Mouse (Mus musculus): ENCODE results near the gene Krt79. TPM values are rescaled to one million over a fixed set of nuclear protein-coding genes. Genes with fewer than 3 reads are reported as not detected.

Gene Krt79
- polyA plus RNA-seq, 1 experiment, result 0.22 TPM

DNA sequence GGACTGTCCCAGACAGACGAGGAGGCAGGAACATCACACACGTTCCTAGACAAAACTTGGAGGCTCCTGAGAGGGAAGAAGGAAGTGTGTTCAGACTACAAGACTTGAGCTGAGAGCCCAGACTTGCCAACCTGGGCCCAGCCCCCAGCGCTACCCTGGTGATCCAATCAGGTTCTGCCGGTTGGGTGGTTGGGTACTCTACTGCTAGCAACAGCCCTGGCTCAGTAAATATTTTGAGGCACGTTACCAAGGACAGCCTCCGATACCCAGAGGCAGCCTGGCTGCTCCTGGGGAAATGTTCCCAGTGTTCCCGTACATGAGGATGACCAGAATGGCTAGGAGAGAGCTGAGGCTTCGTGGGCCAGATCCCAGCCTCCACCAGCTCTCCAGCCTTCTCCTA lies 26.7 kb upstream of the Krt79 start:
- no peaks in the 10 kb centered on the region; the same call in 1 of the 2 replicates for H3K4me1 ChIP-seq (ENCODE audit: control insufficient read depth, insufficient read depth, insufficient read length, low read length)
- WGBS, result 43% methylated on average over 8 of the region's 8 CpGs
- H3K27ac ChIP-seq (ENCODE audit: insufficient read depth, low read depth, low read length), result no peak overlapping the region
- H3K27me3 ChIP-seq (ENCODE audit: control insufficient read depth, insufficient read depth, low read length), result no peaks in the 10 kb centered on the region
- no peaks in the 10 kb centered on the region for H3K36me3 ChIP-seq (ENCODE audit: control insufficient read depth, insufficient read depth, low read length)
- no peak overlapping the region for H3K4me3 ChIP-seq (ENCODE audit: low read depth, low read length)
- TF ChIP-seq CTCF (IDR thresholded peaks at IDR 0.05; ENCODE audit: extremely low read depth, insufficient read length, insufficient replicate concordance, low read depth, low read length) (no peak), POLR2A (IDR thresholded peaks at IDR 0.05; ENCODE audit: low read depth, low read length) (no peak)

GRCm38 (mm10) chr15:101958891-101959290 lies 18.8 kb upstream of the Krt79 start:
- Histone ChIP-seq H3K4me3 (ENCODE audit: low read depth, low read length) (no peak overlapping the region), H3K27me3 (ENCODE audit: control insufficient read depth, insufficient read depth, low read length) (no peaks in the 10 kb centered on the region), H3K36me3 (ENCODE audit: control insufficient read depth, insufficient read depth, low read length) (no peaks in the 10 kb centered on the region), H3K4me1 (ENCODE audit: control insufficient read depth, insufficient read depth, insufficient read length, low read length) (no peaks in the 10 kb centered on the region), H3K27ac (ENCODE audit: insufficient read depth, low read depth, low read length) (no peak overlapping the region)
- TF ChIP-seq CTCF (IDR thresholded peaks at IDR 0.05; ENCODE audit: extremely low read depth, insufficient read length, insufficient replicate concordance, low read depth, low read length) (no peak), POLR2A (IDR thresholded peaks at IDR 0.05; ENCODE audit: low read depth, low read length) (no peak)
- 89% methylated on average over 3 of the region's 3 CpGs for WGBS

GRCm38 (mm10) chr15:101954187-101954586 lies 14.1 kb upstream of the Krt79 start, which contains the start of gene Krt78:
Gene Krt78, minus strand, starts transcription at chr15:101954287.
- Histone ChIP-seq H3K4me3 (ENCODE audit: low read depth, low read length) (no peak within 1 kb of the TSS), H3K27ac (ENCODE audit: insufficient read depth, low read depth, low read length) (no peak within 1 kb of the TSS), H3K36me3 (ENCODE audit: control insufficient read depth, insufficient read depth, low read length) (no peaks in the 10 kb centered on the region), H3K4me1 (ENCODE audit: control insufficient read depth, insufficient read depth, insufficient read length, low read length) (no peaks in the 10 kb centered on the region), H3K27me3 (ENCODE audit: control insufficient read depth, insufficient read depth, low read length) (no peaks in the 10 kb centered on the region; the same call in 1 of the 2 replicates)
- 91% methylated on average over 9 of the region's 9 CpGs for WGBS
- TF ChIP-seq CTCF (IDR thresholded peaks at IDR 0.05; ENCODE audit: extremely low read depth, insufficient read length, insufficient replicate concordance, low read depth, low read length), result no peak
- no peak for TF ChIP-seq POLR2A (IDR thresholded peaks at IDR 0.05; ENCODE audit: low read depth, low read length)

DNA sequence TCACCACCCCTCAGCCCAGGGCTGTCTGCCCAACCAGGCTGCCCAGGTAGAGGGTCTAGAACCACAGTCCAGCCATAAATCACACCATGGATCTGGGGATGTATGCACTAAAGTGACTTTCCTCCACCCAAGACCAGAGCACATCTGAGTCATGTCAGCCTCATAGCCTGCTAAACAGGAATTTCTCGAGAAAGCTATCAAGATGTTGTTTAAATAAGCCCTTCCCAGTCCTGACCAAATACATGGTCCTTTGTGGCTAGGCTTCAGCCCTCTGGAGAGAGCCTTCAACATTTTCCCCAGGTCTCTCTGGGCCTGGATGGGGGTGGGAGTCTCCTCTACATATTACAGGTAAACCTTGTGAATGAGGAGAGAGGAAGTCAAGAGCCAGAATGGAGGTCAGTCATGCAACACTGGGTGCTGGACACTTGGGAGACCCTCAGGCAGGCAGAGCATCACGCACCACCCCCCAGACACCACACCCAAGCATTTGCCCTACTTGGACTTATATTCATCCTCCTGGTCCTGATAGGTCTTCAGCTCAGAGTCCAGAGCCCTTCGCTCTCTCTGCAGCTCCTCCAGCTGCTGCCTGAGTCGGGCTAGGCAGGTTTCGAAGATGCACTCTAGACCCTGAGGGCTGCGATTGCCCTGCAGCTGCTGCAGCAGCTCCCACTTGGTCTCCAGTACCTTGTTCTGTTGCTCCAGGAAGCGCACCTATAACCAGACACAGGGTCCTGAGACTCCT lies 12.8 kb upstream of the Krt79 start:
- no peak for TF ChIP-seq CTCF (IDR thresholded peaks at IDR 0.05; ENCODE audit: extremely low read depth, insufficient read length, insufficient replicate concordance, low read depth, low read length)
- no peak for TF ChIP-seq POLR2A (IDR thresholded peaks at IDR 0.05; ENCODE audit: low read depth, low read length)
- 55% methylated on average over 7 of the region's 7 CpGs for WGBS
- H3K36me3 ChIP-seq (ENCODE audit: control insufficient read depth, insufficient read depth, low read length), result no peaks in the 10 kb centered on the region
- H3K4me1 ChIP-seq (ENCODE audit: control insufficient read depth, insufficient read depth, insufficient read length, low read length), result no peaks in the 10 kb centered on the region
- no peak overlapping the region for H3K4me3 ChIP-seq (ENCODE audit: low read depth, low read length)
- H3K27me3 ChIP-seq (ENCODE audit: control insufficient read depth, insufficient read depth, low read length), result no peaks in the 10 kb centered on the region; the same call in 1 of the 2 replicates
- no peak overlapping the region for H3K27ac ChIP-seq (ENCODE audit: insufficient read depth, low read depth, low read length)

DNA sequence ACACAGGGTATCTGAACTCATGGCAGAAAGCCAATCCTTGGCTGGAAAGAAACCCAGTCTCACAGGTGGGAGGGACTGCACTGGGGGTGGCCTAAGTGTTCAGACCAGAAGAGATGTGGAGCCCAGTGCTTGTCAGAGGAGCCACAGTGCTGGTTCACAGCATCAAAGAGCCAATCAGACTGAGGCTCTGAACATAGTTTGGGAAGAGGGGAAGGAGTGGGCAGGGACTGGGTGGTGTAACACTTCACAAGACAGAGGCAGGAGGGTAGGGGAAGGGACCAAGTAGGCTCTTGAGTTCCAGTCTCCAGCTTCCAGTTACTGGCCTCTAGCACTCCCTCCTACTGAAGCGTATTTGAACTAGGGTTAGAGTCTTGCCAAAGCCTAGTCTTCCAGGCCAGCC lies 5.3 kb upstream of the Krt79 start:
- WGBS, result 94% methylated on average over 1 of the region's 1 CpGs
- no peak for TF ChIP-seq CTCF (IDR thresholded peaks at IDR 0.05; ENCODE audit: extremely low read depth, insufficient read length, insufficient replicate concordance, low read depth, low read length)
- no peak for TF ChIP-seq POLR2A (IDR thresholded peaks at IDR 0.05; ENCODE audit: low read depth, low read length)
- Histone ChIP-seq H3K4me1 (ENCODE audit: control insufficient read depth, insufficient read depth, insufficient read length, low read length) (no peaks in the 10 kb centered on the region), H3K36me3 (ENCODE audit: control insufficient read depth, insufficient read depth, low read length) (no peaks in the 10 kb centered on the region), H3K4me3 (ENCODE audit: low read depth, low read length) (no peak overlapping the region), H3K27ac (ENCODE audit: insufficient read depth, low read depth, low read length) (no peak overlapping the region), H3K27me3 (ENCODE audit: control insufficient read depth, insufficient read depth, low read length) (no peaks in the 10 kb centered on the region; the same call in 1 of the 2 replicates)

DNA sequence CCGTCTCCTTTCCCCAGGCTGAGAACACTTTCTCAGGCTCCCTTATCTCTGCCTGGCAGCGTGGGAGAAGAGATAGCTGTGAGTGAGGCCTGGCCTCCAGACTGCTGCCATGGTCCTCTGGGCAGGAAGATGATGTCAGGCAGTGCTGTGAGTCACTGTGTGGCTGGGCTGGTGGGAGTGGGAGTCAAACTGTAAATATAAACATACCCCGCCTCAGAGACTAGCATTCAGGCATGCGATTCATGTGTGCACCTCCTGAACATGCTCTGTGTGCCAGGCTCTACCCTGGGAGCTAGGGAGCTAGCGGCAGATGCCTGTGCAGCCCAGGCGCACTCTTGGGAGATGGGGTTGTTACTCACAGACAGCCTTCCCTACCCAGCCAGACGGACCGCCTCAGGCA lies 1.8 kb upstream of the Krt79 start:
- no peaks in the 10 kb centered on the region for H3K36me3 ChIP-seq (ENCODE audit: control insufficient read depth, insufficient read depth, low read length)
- H3K27ac ChIP-seq (ENCODE audit: insufficient read depth, low read depth, low read length), result no peak overlapping the region
- no peak for TF ChIP-seq CTCF (IDR thresholded peaks at IDR 0.05; ENCODE audit: extremely low read depth, insufficient read length, insufficient replicate concordance, low read depth, low read length)
- no peak for TF ChIP-seq POLR2A (IDR thresholded peaks at IDR 0.05; ENCODE audit: low read depth, low read length)
- no peak overlapping the region for H3K4me3 ChIP-seq (ENCODE audit: low read depth, low read length)
- no peaks in the 10 kb centered on the region; the same call in 1 of the 2 replicates for H3K27me3 ChIP-seq (ENCODE audit: control insufficient read depth, insufficient read depth, low read length)
- WGBS, result 50% methylated on average over 8 of the region's 8 CpGs
- H3K4me1 ChIP-seq (ENCODE audit: control insufficient read depth, insufficient read depth, insufficient read length, low read length), result no peaks in the 10 kb centered on the region

GRCm38 (mm10) chr15:101938600-101939308 lies 1.4 kb downstream of the Krt79 start:
- Histone ChIP-seq H3K27me3 (ENCODE audit: control insufficient read depth, insufficient read depth, low read length) (no peaks in the 10 kb centered on the region; the same call in 1 of the 2 replicates), H3K36me3 (ENCODE audit: control insufficient read depth, insufficient read depth, low read length) (no peaks in the 10 kb centered on the region), H3K4me3 (ENCODE audit: low read depth, low read length) (no peak overlapping the region), H3K4me1 (ENCODE audit: control insufficient read depth, insufficient read depth, insufficient read length, low read length) (no peaks in the 10 kb centered on the region), H3K27ac (ENCODE audit: insufficient read depth, low read depth, low read length) (no peak overlapping the region)
- TF ChIP-seq CTCF (IDR thresholded peaks at IDR 0.05; ENCODE audit: extremely low read depth, insufficient read length, insufficient replicate concordance, low read depth, low read length) (no peak), POLR2A (IDR thresholded peaks at IDR 0.05; ENCODE audit: low read depth, low read length) (no peak)
- 46% methylated on average over 9 of the region's 9 CpGs for WGBS
